21 mouse cellular contexts compared by ENCODE assay signal in genomic region chr6:117935681-117936612, GRCm38 (mm10). TPM values are rescaled to one million over a fixed set of nuclear protein-coding genes. Genes with fewer than 3 reads are reported as not detected.
DNase-seq lines count a peak whose midpoint lies in the region; ATAC-seq and TF ChIP-seq lines count a peak whose summit lies in the region.
"Had no signal": no experiment of that assay in that cellular context is flagged by ENCODE, and none has a peak within 500 bp of the region (broad histone marks: within the 10 kb centered on the region; RNA-seq: fewer than 3 reads in every experiment).

No protein-coding gene starts in this region.

- no peak for TF ChIP-seq CTCF in kidney, adult 2 months (conservative IDR thresholded peaks at IDR 0.05; ENCODE audit: insufficient read depth, insufficient read length, low read depth, low read length)
- TF ChIP-seq CTCF in kidney, postnatal 0 days (IDR thresholded peaks at IDR 0.05; ENCODE audit: low read depth): no peak
- TF ChIP-seq CTCF in forebrain, postnatal 0 days (IDR thresholded peaks at IDR 0.05; ENCODE audit: low read depth): no peak

- no peak for TF ChIP-seq POLR2A in kidney, adult 2 months (IDR thresholded peaks at IDR 0.05; ENCODE audit: low read depth, low read length)

- peak overlapping the region; percentile 13; the same call in 1 of the 2 replicates for H3K4me3 ChIP-seq in kidney, adult 2 months (ENCODE audit: insufficient read depth, low read depth, low read length)
- 0 out of 2 replicates have a peak overlapping the region, but pooled peaks have one; percentile 4 for H3K4me3 ChIP-seq in kidney, postnatal 0 days (replicated peaks; ENCODE audit: low read depth, low read length)
- no peak overlapping the region for H3K4me3 ChIP-seq in forebrain, postnatal 0 days (ENCODE audit: low read depth, low read length)
- H3K4me3 ChIP-seq: embryonic facial prominence, embryonic 12.5 days; forebrain, embryonic 12.5 days; heart, embryonic 12.5 days; hindbrain, embryonic 10.5 days had no signal

- 86% methylated on average over 14 of the region's 14 CpGs for WGBS in kidney, adult 2 months
- 86% methylated on average over 14 of the region's 14 CpGs for WGBS in kidney, postnatal 0 days
- 92% methylated on average over 14 of the region's 14 CpGs for WGBS in forebrain, postnatal 0 days

- no peaks in the 10 kb centered on the region for H3K9me3 ChIP-seq in kidney, postnatal 0 days (replicated peaks; ENCODE audit: low read length)
- H3K9me3 ChIP-seq in forebrain, postnatal 0 days (ENCODE audit: low read length): no peaks in the 10 kb centered on the region
- H3K9me3 ChIP-seq: embryonic facial prominence, embryonic 12.5 days; forebrain, embryonic 12.5 days; heart, embryonic 12.5 days; hindbrain, embryonic 10.5 days had no signal

- ATAC-seq in kidney, postnatal 0 days (replicated peaks; ENCODE audit: low FRiP score, low read depth): no peak
- ATAC-seq in megakaryocyte progenitor cell, adult 5-6 weeks (replicated peaks; ENCODE audit: poor library complexity): peak; percentile 68
- ATAC-seq in forebrain, postnatal 0 days: no peak
- ATAC-seq: forebrain, embryonic 16.5 days had no signal

- H3K27me3 ChIP-seq in kidney, adult 2 months (replicated peaks; ENCODE audit: control insufficient read depth, insufficient read depth, low read length): no peaks in the 10 kb centered on the region
- no peaks in the 10 kb centered on the region for H3K27me3 ChIP-seq in kidney, postnatal 0 days (ENCODE audit: insufficient read depth, low read length)
- no peaks in the 10 kb centered on the region for H3K27me3 ChIP-seq in forebrain, postnatal 0 days (ENCODE audit: insufficient read depth, low read length)
- H3K27me3 ChIP-seq: embryonic facial prominence, embryonic 12.5 days; forebrain, embryonic 12.5 days; heart, embryonic 12.5 days had no signal

- H3K36me3 ChIP-seq in kidney, adult 2 months (ENCODE audit: control insufficient read depth, insufficient read depth, low read length): no peaks in the 10 kb centered on the region
- no peaks in the 10 kb centered on the region for H3K36me3 ChIP-seq in kidney, postnatal 0 days (ENCODE audit: insufficient read depth, low read length)
- H3K36me3 ChIP-seq in forebrain, postnatal 0 days (ENCODE audit: insufficient read depth): 0 out of 2 replicates have a peak, but pooled peaks cover 2% of the 10 kb centered on the region
- H3K36me3 ChIP-seq: embryonic facial prominence, embryonic 12.5 days; forebrain, embryonic 12.5 days had no signal

- peaks cover 5% of the 10 kb centered on the region; the same call in 1 of the 2 replicates for H3K4me1 ChIP-seq in kidney, adult 2 months (ENCODE audit: control insufficient read depth, insufficient read depth, low read length)
- H3K4me1 ChIP-seq in kidney, postnatal 0 days (replicated peaks; ENCODE audit: insufficient read depth, low read length): no peaks in the 10 kb centered on the region; the same call in 1 of the 2 replicates
- no peaks in the 10 kb centered on the region for H3K4me1 ChIP-seq in forebrain, postnatal 0 days (ENCODE audit: insufficient read depth)
- H3K4me1 ChIP-seq: embryonic facial prominence, embryonic 12.5 days; forebrain, embryonic 12.5 days; hindbrain, embryonic 10.5 days had no signal

- H3K27ac ChIP-seq in kidney, adult 2 months (ENCODE audit: insufficient read depth, low read depth, low read length): no peak overlapping the region
- H3K27ac ChIP-seq in kidney, postnatal 0 days: 0 out of 2 replicates have a peak overlapping the region, but pooled peaks have one; percentile 25
- no peak overlapping the region for H3K27ac ChIP-seq in forebrain, postnatal 0 days (ENCODE audit: low read depth, low read length)
- H3K27ac ChIP-seq: embryonic facial prominence, embryonic 12.5 days; forebrain, embryonic 12.5 days; hindbrain, embryonic 10.5 days; hindbrain, embryonic 14.5 days had no signal

- H3K4me2 ChIP-seq in kidney, postnatal 0 days (ENCODE audit: low read length): no peak overlapping the region
- no peak overlapping the region for H3K4me2 ChIP-seq in forebrain, postnatal 0 days (ENCODE audit: low read depth)
- H3K4me2 ChIP-seq: embryonic facial prominence, embryonic 12.5 days; forebrain, embryonic 12.5 days; heart, embryonic 12.5 days; hindbrain, embryonic 14.5 days had no signal

- H3K9ac ChIP-seq in kidney, postnatal 0 days (ENCODE audit: low read depth, low read length): no peak overlapping the region
- no peak overlapping the region for H3K9ac ChIP-seq in forebrain, postnatal 0 days
- H3K9ac ChIP-seq: embryonic facial prominence, embryonic 12.5 days; forebrain, embryonic 12.5 days; heart, embryonic 12.5 days; hindbrain, embryonic 14.5 days had no signal

- DNase-seq in kidney, adult 2 months: no peak
- DNase-seq in kidney, postnatal 10 days: no peak
- DNase-seq in kidney, postnatal 0 days (ENCODE audit: low spot score): no peak
- no peak for DNase-seq in kidney, postnatal 4 days
- DNase-seq in natural killer cell, adult 2 months (ENCODE audit: low spot score in 2 of 2): no peak
- no peak for DNase-seq in forebrain, postnatal 0 days
- DNase-seq: adrenal gland, adult 2 months; cerebellum, adult 11 months; cerebellum, adult 8-10 months; cerebellum, postnatal 14 days; gastrocnemius, postnatal 14 days had no signal

RNA-seq across cellular contexts. Expression of gene Fxyd4, which starts 1.5 kb away (rescaled TPM):
- 196 and 213 TPM in 2 replicates for polyA plus RNA-seq in kidney, adult 2 months (2012; rRNA removed)
- 193 and 222 TPM in 2 replicates for polyA plus RNA-seq in kidney, postnatal 0 days (2015; fragmentation: Nextera tagmentation; extraction: Ambion mirVana)
- total RNA-seq in megakaryocyte progenitor cell, adult 5-6 weeks (2015): not detected in 2 replicates
- total RNA-seq in megakaryocyte progenitor cell, adult 5-6 weeks (2017): not detected in 2 replicates
- total RNA-seq in forebrain, postnatal 0 days (2014; rRNA removed): not detected in 2 replicates
- 0.33 and 0.47 TPM in 2 replicates for polyA plus RNA-seq in forebrain, postnatal 0 days (2015; fragmentation: Nextera tagmentation; extraction: Ambion mirVana)
- total RNA-seq: adrenal gland, adult 2 months; gastrocnemius, adult 18-20 months; gastrocnemius, postnatal 14 days; heart, postnatal 25 days had no signal
- polyA plus RNA-seq: adrenal gland, adult 2 months; brain, embryonic 14.5 days had no signal

RNA-seq across cellular contexts. Expression of gene Hnrnpf, which starts 35.8 kb away (rescaled TPM):
- 98.5 and 142 TPM in 2 replicates for polyA plus RNA-seq in kidney, adult 2 months (2012; rRNA removed)
- 555 and 598 TPM in 2 replicates for polyA plus RNA-seq in kidney, postnatal 0 days (2015; fragmentation: Nextera tagmentation; extraction: Ambion mirVana)
- 679 and 683 TPM in 2 replicates for total RNA-seq in megakaryocyte progenitor cell, adult 5-6 weeks (2015)
- total RNA-seq in megakaryocyte progenitor cell, adult 5-6 weeks (2017): 1,301 and 1,452 TPM in 2 replicates
- total RNA-seq in forebrain, postnatal 0 days (2014; rRNA removed): 236 TPM in 2 replicates
- polyA plus RNA-seq in forebrain, postnatal 0 days (2015; fragmentation: Nextera tagmentation; extraction: Ambion mirVana): 216 and 225 TPM in 2 replicates

Comparison
In these comparisons a context has a peak if more than half of its experiments do, and no peak if none do; other contexts are left out.
1. RNA of gene Fxyd4, which starts 1.5 kb away (polyA plus RNA-seq): 193 to 222 TPM in kidney, postnatal 0 days and 196 to 213 TPM in kidney, adult 2 months; 0.33 to 0.47 TPM in forebrain, postnatal 0 days; every median in the first group is over 100 times any median in the second.